Mouse (Mus musculus) midbrain, postnatal 0 days (tissue): Measurements from ENCODE around the gene Akt1s1. TPM values are rescaled to one million over a fixed set of nuclear protein-coding genes. Genes with fewer than 3 reads are reported as not detected.

Experiments
- ATAC-seq: fragments of 200-750 bp; cut with Nextera tagmentation; 2 replicates; pipeline ENCODE4 v1.8.0; 2017; ENCODE audit warnings: moderate number of reproducible peaks, mild to moderate bottlenecking, moderate TSS enrichment, moderate library complexity; ENCODE audit not compliant: low FRiP score
- DNase-seq: peaks from one replicate; pipeline ENCODE4 v3.0.0-alpha.2; 2015; ENCODE audit warnings: low spot score
- H3K27ac ChIP-seq: fragments of 300-500 bp; sonication (generic); 2 replicates; pipeline ENCODE4 v1.5.1; 2014; ENCODE audit warnings: low read depth, mild to moderate bottlenecking, low read length, mixed read lengths
- H3K27me3 ChIP-seq: fragments of 300-500 bp; sonication (generic); 2 replicates; pipeline ENCODE4 v1.6.1; 2014; ENCODE audit warnings: low read length, control low read depth, mixed read lengths; ENCODE audit not compliant: insufficient read depth
- H3K36me3 ChIP-seq: fragments of 300-500 bp; sonication (generic); 2 replicates; pipeline ENCODE4 v1.6.1; 2014; ENCODE audit warnings: low read length, control low read depth, mixed read lengths; ENCODE audit not compliant: insufficient read depth
- H3K4me1 ChIP-seq: fragments of 300-500 bp; sonication (generic); 2 replicates; pipeline ENCODE4 v1.6.1; 2014; ENCODE audit warnings: mild to moderate bottlenecking, control low read depth, antibody characterized with exemption, low read length, mixed read lengths; ENCODE audit not compliant: insufficient read depth
- H3K4me2 ChIP-seq: fragments of 300-500 bp; sonication (generic); 2 replicates; pipeline ENCODE4 v1.6.1; 2014; ENCODE audit warnings: low read depth, mild to moderate bottlenecking, low read length, mixed read lengths; ENCODE audit not compliant: poor library complexity, severe bottlenecking
- H3K4me3 ChIP-seq: fragments of 300-500 bp; sonication (generic); 2 replicates; pipeline ENCODE4 v1.5.1; 2014; ENCODE audit warnings: low read depth, mild to moderate bottlenecking, low read length, moderate library complexity
- H3K9ac ChIP-seq: fragments of 300-500 bp; sonication (generic); replicated peaks from 2 replicates; pipeline ENCODE4 v1.6.1; 2014; ENCODE audit warnings: mild to moderate bottlenecking, low read length, moderate library complexity, mixed read lengths; ENCODE audit not compliant: poor library complexity, severe bottlenecking
- H3K9me3 ChIP-seq: fragments of 300-500 bp; sonication (generic); 2 replicates; pipeline ENCODE4 v1.6.1; 2016; ENCODE audit warnings: low read length, control low read depth
- CTCF ChIP-seq: IDR thresholded peaks from 2 replicates; pipeline ENCODE4 v1.5.1; 2016; ENCODE audit warnings: antibody characterized with exemption, mild to moderate bottlenecking
- WGBS: fragments of 180-500 bp; shearing (Covaris S2); extraction: QIAGEN DNeasy Blood & Tissue Kit; methylation state at CpG from one replicate; pipeline ENCODE4 v1.1.7; 2014; 5-methylcytosine and 5-hydroxymethylcytosine counted together
- polyA plus RNA-seq: library from polyadenylated mRNA; unstranded; fragments of >200 nt; fragmentation: Nextera tagmentation; extraction: Ambion mirVana; gene quantifications from 2 replicates; pipeline ENCODE4 v1.2.1, GENCODE M21; 2015
- total RNA-seq: library from RNA; depleted of rRNA; stranded (reverse); fragments of >200 nt; gene quantifications from 2 replicates; pipeline ENCODE4 v1.2.3, GENCODE M21; 2014

The Akt1s1 gene
- total and polyA plus RNA-seq, 2 experiments from 2014 or later = 91.0 to 120 TPM

GRCm38 (mm10) chr7:44893197-44893596 lies 44.4 kb downstream of the Akt1s1 start:
- Histone ChIP-seq H3K9ac (0 out of 2 replicates have a peak overlapping the region, but pooled peaks have one; percentile 8), H3K4me1 (peaks cover 33% of the 10 kb centered on the region)
- TF ChIP-seq CTCF = no peak

DNA sequence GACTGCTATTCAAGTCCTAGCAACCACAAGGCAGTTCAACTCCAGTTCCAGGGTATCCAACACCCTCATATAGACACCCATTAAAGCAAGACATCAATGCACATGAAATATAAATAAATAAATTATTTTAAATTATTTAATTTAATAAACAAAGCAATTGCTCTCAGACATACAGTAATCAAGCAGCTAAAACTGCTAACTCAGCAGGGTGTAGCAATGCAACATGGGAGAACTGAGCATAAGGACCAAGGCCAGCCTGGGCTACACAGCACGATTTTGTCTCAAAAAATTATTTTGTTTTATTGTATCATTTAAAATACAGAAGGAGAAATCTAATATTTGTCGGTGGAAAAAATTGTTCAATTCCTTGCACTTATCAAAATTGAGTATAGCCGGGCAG lies 45.4 kb downstream of the Akt1s1 start:
- Histone ChIP-seq H3K27me3 (no peaks in the 10 kb centered on the region), H3K27ac (peak overlapping the region; percentile 91; the same call in 1 of the 2 replicates), H3K9me3 (no peaks in the 10 kb centered on the region), H3K36me3 (peaks cover 2% of the 10 kb centered on the region; the same call in 1 of the 2 replicates), H3K4me2 (no peak overlapping the region), H3K9ac (no peak overlapping the region), H3K4me1 (peaks cover 33% of the 10 kb centered on the region), H3K4me3 (no peak overlapping the region)
- DNase-seq = no peak
- no peak for ATAC-seq
- no peak for TF ChIP-seq CTCF
- 88% methylated on average over 3 of the region's 3 CpGs for WGBS

More at GRCm38 (mm10) chr7:44893197-44893596, 44.4 kb downstream of the Akt1s1 start:
- no peaks in the 10 kb centered on the region for H3K27me3 ChIP-seq
- H3K9me3 ChIP-seq = no peaks in the 10 kb centered on the region
- H3K36me3 ChIP-seq = 0 out of 2 replicates have a peak, but pooled peaks cover 7% of the 10 kb centered on the region
- ATAC-seq (no peak), DNase-seq (peak; percentile 37)
- H3K4me3 ChIP-seq = peak overlapping the region; percentile 87
- H3K4me2 ChIP-seq = peak overlapping the region; percentile 93
- H3K27ac ChIP-seq = peak overlapping the region; percentile 83
- 2% methylated on average over 8 of the region's 8 CpGs for WGBS

DNA sequence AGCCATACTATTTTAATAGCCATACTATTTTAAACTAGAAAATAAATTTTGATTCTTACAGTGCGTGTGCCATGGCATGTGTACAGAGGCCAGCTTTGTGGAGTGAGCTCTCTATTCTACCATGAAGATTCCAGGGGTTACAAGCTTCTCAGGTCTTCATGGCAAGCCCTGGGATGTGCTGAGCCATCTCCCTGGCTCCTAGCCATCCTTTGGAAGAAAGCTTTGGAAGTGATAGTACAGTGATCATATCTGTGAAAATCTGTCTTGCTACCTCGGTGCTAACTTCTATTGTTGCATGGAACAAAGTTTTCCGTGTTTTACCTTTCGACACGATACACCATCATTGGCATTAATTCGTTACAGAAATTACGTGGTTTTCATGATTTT lies 46.4 kb downstream of the Akt1s1 start:
- H3K4me2 ChIP-seq = peak overlapping the region; percentile 70
- no peaks in the 10 kb centered on the region for H3K27me3 ChIP-seq
- WGBS = 20% methylated on average over 7 of the region's 7 CpGs
- no peak for TF ChIP-seq CTCF
- H3K4me1 ChIP-seq = peaks cover 33% of the 10 kb centered on the region
- H3K36me3 ChIP-seq = peaks cover 13% of the 10 kb centered on the region
- DNase-seq = no peak
- H3K27ac ChIP-seq = peak overlapping the region; percentile 91
- H3K9me3 ChIP-seq = no peaks in the 10 kb centered on the region
- no peak for ATAC-seq
- peak overlapping the region; percentile 57 for H3K4me3 ChIP-seq
- H3K9ac ChIP-seq = 0 out of 2 replicates have a peak overlapping the region, but pooled peaks have one; percentile 19

GRCm38 (mm10) chr7:44895593-44896434 lies 47.0 kb downstream of the Akt1s1 start, which contains the start of gene Fuz:
TSS of gene Fuz (plus strand) at chr7:44896079.
- H3K4me1 ChIP-seq = peaks cover 28% of the 10 kb centered on the region
- peaks cover 19% of the 10 kb centered on the region for H3K36me3 ChIP-seq

GRCm38 (mm10) chr7:44896499-44896898 lies 47.7 kb downstream of the Akt1s1 start:
- no peak for ATAC-seq
- TF ChIP-seq CTCF = no peak
- H3K4me2 ChIP-seq = peak overlapping the region; percentile 70
- peaks cover 23% of the 10 kb centered on the region for H3K4me1 ChIP-seq
- H3K4me3 ChIP-seq = peak overlapping the region; percentile 57
- peak overlapping the region; percentile 91 for H3K27ac ChIP-seq
- WGBS = 18% methylated on average over 10 of the region's 10 CpGs
- no peaks in the 10 kb centered on the region for H3K27me3 ChIP-seq
- H3K36me3 ChIP-seq = peaks cover 19% of the 10 kb centered on the region
- no peak for DNase-seq
- peak overlapping the region; percentile 81 for H3K9ac ChIP-seq
- no peaks in the 10 kb centered on the region for H3K9me3 ChIP-seq

More at GRCm38 (mm10) chr7:44895593-44896434, 47.0 kb downstream of the Akt1s1 start, which contains the start of gene Fuz:
- peak; percentile 80 for ATAC-seq
- TF ChIP-seq CTCF = peak; percentile 82
- peak within 1 kb of the TSS; percentile 57 for H3K4me3 ChIP-seq
- WGBS = under 1% methylated on average over 34 of the region's 34 CpGs
- H3K9me3 ChIP-seq = no peaks in the 10 kb centered on the region
- peak within 1 kb of the TSS; percentile 91 for H3K27ac ChIP-seq
- peak within 1 kb of the TSS; percentile 70 for H3K4me2 ChIP-seq
- DNase-seq = peak; percentile 98
- peak within 1 kb of the TSS; percentile 81 for H3K9ac ChIP-seq
- no peaks in the 10 kb centered on the region for H3K27me3 ChIP-seq

DNA sequence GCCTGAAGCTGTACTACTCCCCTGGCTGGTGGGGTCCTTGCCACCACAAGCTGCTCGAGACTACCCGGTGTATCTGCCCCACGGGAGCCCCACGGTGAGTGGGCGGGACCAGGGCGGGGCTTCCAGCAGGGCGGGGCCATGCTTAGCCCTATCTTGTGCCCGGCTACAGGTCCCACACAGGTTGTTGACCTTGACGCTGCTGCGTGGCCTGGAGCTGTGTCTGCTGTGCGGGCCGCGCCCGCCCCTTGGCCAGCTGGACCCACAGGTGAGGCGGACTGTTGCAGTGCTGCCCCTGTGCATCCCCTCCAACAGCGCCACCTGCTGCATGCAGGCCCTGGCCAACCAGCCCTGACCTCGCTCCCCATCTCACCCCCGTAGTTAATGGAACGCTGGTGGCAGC lies 49.8 kb downstream of the Akt1s1 start:
- Histone ChIP-seq H3K36me3 (peaks cover 38% of the 10 kb centered on the region), H3K27ac (no peak overlapping the region), H3K9ac (no peak overlapping the region), H3K27me3 (no peaks in the 10 kb centered on the region), H3K9me3 (no peaks in the 10 kb centered on the region), H3K4me3 (no peak overlapping the region), H3K4me1 (peaks cover 19% of the 10 kb centered on the region), H3K4me2 (no peak overlapping the region; the same call in 1 of the 2 replicates)
- TF ChIP-seq CTCF = peak; percentile 49
- WGBS = 37% methylated on average over 12 of the region's 19 CpGs
- no peak for ATAC-seq
- DNase-seq = no peak
